Mouse (Mus musculus) layer of hippocampus, postnatal 14 days (tissue): ENCODE measurements around the gene Lipc. TPM values are rescaled to one million over a fixed set of nuclear protein-coding genes. Genes with fewer than 3 reads are reported as not detected.

Experiments
- microRNA-seq, 2 experiments: library from miRNA; unstranded; fragments of <30 nt; microRNA quantifications; one replicate each; pipeline ENCODE4 v1.2.0; 2021
- total RNA-seq, 2 experiments: library from RNA; stranded (reverse); gene quantifications; 2 replicates each; pipeline ENCODE4 v1.2.3; 2021

Gene Lipc
- total RNA-seq, 2 experiments from 2014 or later = 0.45 to 1.1 TPM

Small RNA genes within 50 kb of the gene (microRNA-seq; reads per million reads assigned to microRNA genes)
- 0 reads per million in 2 experiments for gene Gm25149

Other genes with a start within 250 kb of the Lipc start
- 1 to 10 TPM; 2.1 to 2.3 TPM for gene Aqp9, start 216.5 kb upstream of the Lipc start, total RNA-seq